Mouse (Mus musculus): ENCODE data around the gene Alox12b.

Gene Alox12b

GRCm38 (mm10) chr11:69156800-69157199 lies at the start of gene Alox12b:
TSS of gene Alox12b (plus strand) at chr11:69156989.
- DNase-seq (ENCODE audit: low spot score in 2 of 2), result peak in 1 of 2 experiments; percentile 38

DNA sequence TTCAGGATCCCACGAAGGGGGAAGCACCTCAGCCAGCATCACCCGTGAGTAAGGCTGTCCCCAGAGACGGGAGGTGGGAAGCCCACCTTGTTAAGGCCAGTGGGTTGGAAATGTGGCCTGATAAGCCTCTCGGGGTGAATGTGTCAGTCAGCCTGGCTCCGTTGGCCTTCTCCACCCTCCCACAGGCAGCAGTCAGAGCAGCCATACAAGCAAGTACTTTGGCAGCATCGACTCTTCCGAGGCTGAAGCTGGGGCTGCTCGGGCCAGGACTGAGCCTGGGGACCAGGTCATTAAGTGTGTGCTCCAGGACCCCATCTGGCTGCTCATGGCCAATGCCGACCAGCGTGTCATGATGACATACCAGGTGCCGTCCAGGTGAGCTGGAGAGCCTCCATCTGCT lies 49.1 kb upstream of the Alox12b start:
- DNase-seq (ENCODE audit: low spot score in 2 of 2), result no peak

DNA sequence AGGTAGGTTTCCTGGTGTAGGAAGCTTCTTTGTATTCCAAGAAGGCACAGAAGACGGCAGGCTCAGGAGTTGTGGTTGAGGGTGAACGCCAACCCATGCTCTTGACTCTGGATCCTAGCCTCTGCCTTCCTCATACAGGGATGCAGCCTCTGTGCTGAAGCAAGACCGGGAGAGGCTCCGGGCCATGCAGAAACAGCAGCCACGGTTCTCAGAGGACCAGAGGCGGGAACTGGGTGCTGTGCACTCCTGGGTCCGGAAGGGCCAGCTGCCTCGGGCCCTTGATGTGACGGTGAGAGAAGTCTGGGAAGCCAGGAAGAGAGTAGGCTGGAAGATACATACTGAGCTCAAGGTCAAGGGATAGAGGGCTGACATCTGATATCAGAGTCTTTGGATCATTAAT lies 48.6 kb upstream of the Alox12b start:
- DNase-seq (ENCODE audit: low spot score in 2 of 2), result no peak

DNA sequence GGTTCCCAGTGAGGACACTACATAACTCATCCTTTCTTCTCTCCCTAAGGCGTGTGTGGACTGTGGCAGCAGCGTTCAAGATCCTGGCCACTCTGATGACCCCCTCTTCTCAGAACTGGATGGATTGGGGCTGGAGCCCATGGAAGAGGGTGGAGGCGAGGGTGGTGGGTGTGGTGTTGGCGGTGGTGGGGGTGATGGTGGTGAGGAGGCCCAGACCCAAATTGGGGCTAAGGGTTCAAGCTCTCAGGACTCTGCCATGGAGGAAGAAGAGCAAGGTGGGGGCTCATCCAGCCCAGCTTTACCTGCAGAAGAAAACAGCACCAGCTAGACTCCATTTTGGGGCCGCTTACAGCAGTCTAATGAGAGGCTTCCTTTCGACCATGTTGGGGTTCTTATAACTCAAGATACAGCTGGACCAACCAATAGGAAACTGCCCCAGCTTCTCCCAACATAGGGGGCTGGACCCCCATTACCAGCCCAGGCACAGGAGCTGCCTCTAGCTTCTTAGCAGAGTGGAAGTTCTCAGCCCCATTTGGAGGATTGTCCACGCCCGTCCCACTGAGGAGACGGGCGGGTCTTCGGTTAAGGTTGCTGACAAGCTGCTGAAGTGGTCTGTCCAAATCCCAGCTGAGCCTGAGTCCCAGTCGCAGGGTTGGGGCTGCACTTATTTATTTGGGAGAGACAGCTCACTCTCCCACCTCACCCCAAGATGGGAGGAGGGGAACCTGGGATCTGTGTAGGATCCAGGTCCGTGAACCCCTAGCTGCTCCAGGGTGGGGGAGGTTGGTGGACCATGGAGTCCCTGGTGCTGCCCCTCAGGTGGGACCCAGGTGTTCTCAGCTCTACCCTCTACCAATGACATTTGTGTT lies 47.5 kb upstream of the Alox12b start:
- peak in 1 of 2 experiments; percentile 11 for DNase-seq (ENCODE audit: low spot score in 2 of 2)

- DNase-seq (ENCODE audit: low spot score in 2 of 2), result peak; percentile 87 to 95
Observed at GRCm38 (mm10) chr11:69110319-69111046, 46.3 kb upstream of the Alox12b start.

DNA sequence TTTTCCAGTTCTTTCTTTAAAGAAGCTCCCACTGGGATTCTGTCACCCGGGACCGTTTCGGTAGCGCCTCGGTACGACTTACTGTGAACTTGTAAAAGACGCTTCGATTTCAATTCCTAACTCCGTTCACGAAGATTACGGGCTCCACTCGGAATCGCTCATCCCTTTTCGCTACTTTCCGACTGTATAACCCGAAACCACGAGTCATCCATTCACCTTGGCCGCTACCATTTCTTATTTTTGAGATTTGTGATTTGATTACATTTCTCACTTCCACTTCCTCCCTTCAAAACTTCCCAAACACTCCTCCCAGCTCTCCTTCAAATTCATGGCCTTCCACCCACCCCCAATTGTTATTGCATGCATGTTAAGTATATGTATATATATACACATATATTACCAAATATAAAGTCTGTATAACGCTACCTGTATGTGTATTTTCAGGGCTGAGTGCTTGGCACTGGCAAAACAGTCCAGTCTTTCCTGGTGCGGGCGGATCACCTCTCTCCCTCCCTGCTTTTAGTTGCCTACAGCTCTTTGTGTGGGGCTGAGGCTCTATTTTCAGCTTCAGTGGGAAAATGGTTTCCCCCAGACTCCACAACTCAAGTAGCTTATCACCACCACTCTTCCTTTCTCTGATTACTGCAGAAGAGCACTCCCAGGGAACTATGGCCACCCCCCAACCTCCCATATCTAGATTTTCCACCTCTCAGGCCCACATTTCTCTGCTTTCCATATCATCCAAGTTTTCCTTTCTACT lies 45.6 kb upstream of the Alox12b start:
- DNase-seq (ENCODE audit: low spot score in 2 of 2), result peak in 1 of 2 experiments; percentile 25

DNA sequence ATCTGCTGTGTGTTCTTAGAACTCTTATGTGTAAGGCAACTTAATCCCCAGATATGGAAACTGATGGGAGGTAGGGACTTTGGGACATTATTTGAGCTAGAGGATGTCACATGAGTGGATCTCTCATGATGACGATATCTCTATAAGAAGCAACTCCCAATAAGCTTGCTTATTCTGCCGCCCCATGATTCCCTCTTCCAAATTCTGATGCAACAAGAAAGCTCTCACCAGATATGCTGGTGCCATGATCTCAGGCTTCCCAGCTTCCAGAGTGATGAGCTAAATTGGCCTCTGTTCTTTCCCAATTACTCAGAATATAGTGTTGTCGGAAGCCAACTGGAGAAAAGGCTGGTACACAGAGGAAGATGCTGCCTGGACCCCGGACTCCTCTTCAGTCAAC lies 44.9 kb upstream of the Alox12b start:
- DNase-seq (ENCODE audit: low spot score in 2 of 2), result peak; percentile 19 to 45

- DNase-seq (ENCODE audit: low spot score in 2 of 2), result no peak
Observed at GRCm38 (mm10) chr11:69114018-69114417, 42.8 kb upstream of the Alox12b start.

- DNase-seq (ENCODE audit: low spot score in 2 of 2), result no peak
Observed at GRCm38 (mm10) chr11:69114621-69115020, 42.2 kb upstream of the Alox12b start.

DNA sequence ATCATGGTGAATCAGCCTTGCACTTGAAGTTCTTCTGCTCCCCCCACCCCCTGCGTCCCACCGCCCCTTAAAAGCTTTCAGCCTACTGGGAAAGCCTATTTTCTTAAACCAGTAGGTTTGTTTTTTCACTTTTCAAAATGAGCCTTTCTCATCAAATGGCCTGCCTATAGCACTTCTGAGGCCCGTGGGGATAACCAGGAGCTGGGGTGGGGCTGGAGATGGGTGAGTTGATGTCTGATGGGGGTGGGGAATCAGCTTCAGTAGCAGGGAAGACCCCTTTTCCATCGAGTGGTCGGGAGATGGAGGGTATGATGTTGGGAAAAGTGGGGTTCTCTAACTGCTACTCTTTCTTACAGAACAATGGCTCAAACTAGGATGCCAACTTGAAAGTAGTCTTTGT lies 39.9 kb upstream of the Alox12b start:
- no peak for DNase-seq (ENCODE audit: low spot score in 2 of 2)

- DNase-seq (ENCODE audit: low spot score in 2 of 2), result peak; percentile 44 to 64
Observed at GRCm38 (mm10) chr11:69117737-69118695, 38.8 kb upstream of the Alox12b start.

DNA sequence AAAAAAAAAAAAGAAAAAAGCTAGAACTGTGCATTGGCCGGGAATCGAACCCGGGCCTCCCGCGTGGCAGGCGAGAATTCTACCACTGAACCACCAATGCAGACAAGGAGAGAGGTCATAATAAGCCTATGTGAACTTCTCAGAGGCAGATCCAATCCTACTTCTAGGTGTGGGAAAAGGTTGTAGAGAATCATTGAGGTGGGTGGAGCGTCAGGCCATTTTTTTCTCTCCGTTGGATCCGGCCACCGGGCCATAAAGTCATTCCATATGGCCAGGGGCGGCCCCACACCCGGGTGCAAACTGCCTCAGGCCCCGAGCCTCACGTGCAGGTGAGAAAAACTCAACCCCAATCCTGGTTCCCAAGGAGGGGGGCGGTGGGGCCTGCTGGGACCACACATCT lies 38.0 kb upstream of the Alox12b start:
- peak; percentile 90 to 95 for DNase-seq (ENCODE audit: low spot score in 2 of 2)

- peak in 1 of 2 experiments; percentile 2 for DNase-seq (ENCODE audit: low spot score in 2 of 2)
Observed at GRCm38 (mm10) chr11:69119446-69120155, 37.2 kb upstream of the Alox12b start.

DNA sequence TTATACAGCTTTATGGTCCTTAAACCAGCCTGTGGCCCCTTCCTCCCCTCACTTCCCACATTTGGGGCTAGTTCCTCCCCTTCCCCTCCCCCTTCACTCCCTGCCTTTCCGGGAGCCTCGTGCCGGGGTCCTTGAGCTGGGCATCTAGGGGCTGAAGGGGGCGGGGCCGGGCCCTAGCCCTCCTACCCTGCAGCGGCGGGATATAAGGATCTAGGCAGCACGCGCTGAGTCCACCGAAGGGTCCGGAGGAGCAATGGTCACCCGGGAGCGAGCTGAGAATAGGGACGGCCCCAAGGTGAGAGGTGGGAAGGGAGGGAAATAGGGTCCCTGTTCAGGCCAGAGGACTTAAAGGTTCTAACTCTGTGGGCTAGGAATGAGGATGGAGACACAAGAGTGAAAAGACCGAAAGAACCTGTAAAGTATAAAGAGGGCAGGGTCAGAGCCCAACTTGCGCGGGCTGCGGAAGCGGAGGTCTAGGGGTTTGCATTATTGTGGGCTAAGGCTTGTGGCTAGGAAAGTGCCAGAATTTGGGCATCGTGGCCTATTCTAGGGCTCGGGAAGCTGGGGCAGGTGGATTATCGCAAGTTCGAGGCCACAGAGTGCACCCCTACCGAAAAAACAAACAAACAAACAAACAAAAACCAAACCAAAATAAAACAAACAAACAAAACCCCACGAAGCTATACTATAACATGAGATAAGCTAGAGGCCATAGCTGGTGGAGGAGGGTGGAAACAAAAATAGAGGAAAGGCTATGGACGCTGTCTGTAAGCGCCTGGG lies 36.4 kb upstream of the Alox12b start, which contains the start of gene Hes7:
Gene Hes7, plus strand, starts transcription at position 184 of the 780 bp plus-strand sequence.
- peak in 1 of 2 experiments; percentile 1 for DNase-seq (ENCODE audit: low spot score in 2 of 2)

DNA sequence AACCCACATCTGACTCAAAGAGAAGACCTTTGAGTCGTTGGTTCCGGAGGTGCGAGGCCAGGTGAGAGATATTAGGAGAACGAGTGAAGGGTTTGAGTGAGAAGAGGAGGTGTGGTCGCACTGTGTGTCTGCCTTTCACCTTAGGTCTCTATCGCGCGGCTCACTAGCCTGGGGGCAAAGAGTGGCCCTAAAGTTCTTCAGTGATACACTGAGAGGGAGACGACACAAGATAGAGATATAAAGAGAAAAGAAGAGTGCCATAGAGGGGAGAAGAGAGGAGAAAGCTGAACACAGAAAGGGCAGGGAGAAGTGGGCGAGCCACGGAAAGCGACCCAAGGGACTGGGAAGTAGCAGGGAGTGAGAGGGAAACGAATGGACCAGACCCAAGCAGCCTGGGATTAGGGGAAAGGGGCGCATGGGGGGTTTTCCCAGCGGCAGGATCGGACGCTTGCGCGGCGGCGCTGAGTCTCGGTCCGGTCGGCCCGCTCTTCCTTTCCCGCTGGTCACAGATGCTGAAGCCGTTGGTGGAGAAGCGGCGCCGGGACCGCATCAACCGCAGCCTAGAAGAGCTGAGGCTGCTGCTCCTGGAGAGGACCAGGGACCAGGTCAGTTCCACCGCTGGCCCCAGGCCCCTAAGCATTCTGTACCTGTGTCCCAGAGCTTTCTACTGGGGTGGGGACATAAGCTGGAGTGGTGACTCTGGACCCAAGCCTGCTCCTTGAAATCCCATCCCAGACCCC lies 35.6 kb upstream of the Alox12b start:
- peak in 1 of 2 experiments; percentile 28 for DNase-seq (ENCODE audit: low spot score in 2 of 2)

GRCm38 (mm10) chr11:69121741-69122335 lies 35.0 kb upstream of the Alox12b start:
- no peak for DNase-seq (ENCODE audit: low spot score in 2 of 2)

GRCm38 (mm10) chr11:69122336-69122951 lies 34.3 kb upstream of the Alox12b start, which contains the start of gene 9130213A22Rik:
TSS of gene 9130213A22Rik (minus strand) at chr11:69122589.
- peak; percentile 84 to 88 for DNase-seq (ENCODE audit: low spot score in 2 of 2)
